Mouse (Mus musculus): ENCODE measurements around the gene Proz.

Proz gene

GRCm38 (mm10) chr8:13107990-13108638, 47.4 kb downstream of the Proz start:
- no peak for DNase-seq

- DNase-seq: no peak
Measured at GRCm38 (mm10) chr8:13108967-13109366, 48.3 kb downstream of the Proz start.

GRCm38 (mm10) chr8:13109416-13109960, 48.8 kb downstream of the Proz start:
- no peak for DNase-seq

GRCm38 (mm10) chr8:13111917-13112316, 51.2 kb downstream of the Proz start:
- no peak for DNase-seq

GRCm38 (mm10) chr8:13113232-13113631, 52.5 kb downstream of the Proz start:
- no peak for DNase-seq

- no peak for DNase-seq
Measured at GRCm38 (mm10) chr8:13117096-13117495, 56.4 kb downstream of the Proz start.

- DNase-seq: no peak
Measured at GRCm38 (mm10) chr8:13118516-13118915, 57.8 kb downstream of the Proz start.

- no peak for DNase-seq
Measured at GRCm38 (mm10) chr8:13120882-13121665, 60.4 kb downstream of the Proz start.

GRCm38 (mm10) chr8:13122887-13123421, 62.2 kb downstream of the Proz start:
- no peak for DNase-seq

GRCm38 (mm10) chr8:13124897-13125296, 64.2 kb downstream of the Proz start:
- no peak for DNase-seq
